In genomic region chr11:83286566-83286965, GRCm38 (mm10) we compare ENCODE assay signal across 17 mouse cellular contexts. TPM values are rescaled to one million over a fixed set of nuclear protein-coding genes. Genes with fewer than 3 reads are reported as not detected.
DNase-seq lines count a peak whose midpoint lies in the region; ATAC-seq and TF ChIP-seq lines count a peak whose summit lies in the region.
"Had no signal": no experiment of that assay in that cellular context is flagged by ENCODE, and none has a peak within 500 bp of the region (broad histone marks: within the 10 kb centered on the region; RNA-seq: fewer than 3 reads in every experiment).

Gene Slfn14 (minus strand): TSS chr11:83286726.

- no peaks in the 10 kb centered on the region for H3K36me3 ChIP-seq in stomach, embryonic 15.5 days
- no peaks in the 10 kb centered on the region for H3K36me3 ChIP-seq in stomach, postnatal 0 days (ENCODE audit: control insufficient read depth, insufficient read depth, low read length)
- peaks cover 27% of the 10 kb centered on the region for H3K36me3 ChIP-seq in liver, embryonic 13.5 days
- H3K36me3 ChIP-seq: hindbrain, embryonic 10.5 days; limb, embryonic 13.5 days; midbrain, embryonic 13.5 days had no signal

- H3K27ac ChIP-seq in stomach, embryonic 15.5 days = no peak within 1 kb of the TSS
- no peak within 1 kb of the TSS for H3K27ac ChIP-seq in stomach, postnatal 0 days (replicated peaks)
- peak within 1 kb of the TSS; percentile 97 for H3K27ac ChIP-seq in liver, embryonic 13.5 days
- H3K27ac ChIP-seq: forebrain, embryonic 13.5 days; heart, adult 2 months; hindbrain, embryonic 10.5 days; layer of hippocampus, adult 2 months; left cerebral cortex, adult 2 months; limb, embryonic 13.5 days; midbrain, embryonic 13.5 days had no signal

- TF ChIP-seq CTCF in stomach, postnatal 0 days (IDR thresholded peaks at IDR 0.05; ENCODE audit: low read depth) = no peak

- WGBS in stomach, embryonic 15.5 days = 67% methylated on average over 1 of the region's 1 CpGs
- WGBS in stomach, postnatal 0 days = 81% methylated on average over 1 of the region's 1 CpGs
- WGBS in liver, embryonic 13.5 days (ENCODE audit: insufficient replicate concordance) = 11% methylated on average over 1 of the region's 1 CpGs

- H3K4me1 ChIP-seq in stomach, embryonic 15.5 days = no peaks in the 10 kb centered on the region
- no peaks in the 10 kb centered on the region for H3K4me1 ChIP-seq in stomach, postnatal 0 days (replicated peaks; ENCODE audit: control insufficient read depth, insufficient read depth)
- peaks cover 84% of the 10 kb centered on the region for H3K4me1 ChIP-seq in liver, embryonic 13.5 days (replicated peaks)

- intact Hi-C loops in heart, postnatal 36 days (cut with DNase I) = no loop called here
- intact Hi-C loops in gastrocnemius, postnatal 36 days (cut with DNase I) = loop anchor here (10.0 kb wide), 1 partner anchor 1178 kb away; no protein-coding TSS in a partner anchor

- H3K27me3 ChIP-seq in stomach, embryonic 15.5 days (replicated peaks) = no peaks in the 10 kb centered on the region
- H3K27me3 ChIP-seq in stomach, postnatal 0 days (ENCODE audit: control insufficient read depth, insufficient read depth, low read length) = no peaks in the 10 kb centered on the region
- H3K27me3 ChIP-seq in liver, embryonic 13.5 days = peaks cover 17% of the 10 kb centered on the region
- H3K27me3 ChIP-seq: forebrain, embryonic 13.5 days; limb, embryonic 13.5 days; midbrain, embryonic 13.5 days had no signal

- no peak within 1 kb of the TSS for H3K9ac ChIP-seq in stomach, embryonic 15.5 days
- no peak within 1 kb of the TSS for H3K9ac ChIP-seq in stomach, postnatal 0 days (ENCODE audit: low read length)
- H3K9ac ChIP-seq in liver, embryonic 13.5 days = peak within 1 kb of the TSS; percentile 81
- H3K9ac ChIP-seq: forebrain, embryonic 13.5 days; limb, embryonic 13.5 days; midbrain, embryonic 13.5 days had no signal

- no peak within 1 kb of the TSS for H3K4me3 ChIP-seq in stomach, embryonic 15.5 days (replicated peaks)
- H3K4me3 ChIP-seq in stomach, postnatal 0 days (ENCODE audit: low read depth, low read length) = no peak within 1 kb of the TSS
- H3K4me3 ChIP-seq in liver, embryonic 13.5 days (replicated peaks) = peak within 1 kb of the TSS; percentile 67
- H3K4me3 ChIP-seq: forebrain, embryonic 13.5 days; heart, adult 2 months; hindbrain, embryonic 10.5 days; layer of hippocampus, adult 2 months; left cerebral cortex, adult 2 months; limb, embryonic 13.5 days; midbrain, embryonic 13.5 days had no signal

- DNase-seq in heart, adult 11 months = peak; percentile 57
- DNase-seq in heart, postnatal 36 days = no peak
- DNase-seq in stomach, postnatal 0 days (ENCODE audit: low spot score) = no peak
- peak; percentile 80 for DNase-seq in liver, embryonic 13.5 days
- no peak for DNase-seq in gastrocnemius, postnatal 36 days
- DNase-seq in kidney, postnatal 25 days = no peak
- no peak for DNase-seq in lung, postnatal 10 days
- DNase-seq: cerebellum, adult 18-20 months; heart, adult 2 months; right cerebral cortex, postnatal 25 days had no signal

- no peak for TF ChIP-seq EP300 in stomach, postnatal 0 days (optimal IDR thresholded peaks at IDR 0.05)

- peak; percentile 70; the same call in 1 of the 2 replicates for ATAC-seq in stomach, embryonic 15.5 days (ENCODE audit: insufficient read depth, low FRiP score, low read depth)
- ATAC-seq in stomach, postnatal 0 days (ENCODE audit: low FRiP score, low TSS enrichment) = no peak
- ATAC-seq in liver, embryonic 13.5 days (ENCODE audit: low read depth) = peak; percentile 92
- ATAC-seq: forebrain, embryonic 13.5 days; midbrain, embryonic 13.5 days had no signal

- no peak within 1 kb of the TSS for H3K4me2 ChIP-seq in stomach, embryonic 15.5 days
- no peak within 1 kb of the TSS for H3K4me2 ChIP-seq in stomach, postnatal 0 days (replicated peaks; ENCODE audit: low read depth)
- peak within 1 kb of the TSS; percentile 64 for H3K4me2 ChIP-seq in liver, embryonic 13.5 days
- H3K4me2 ChIP-seq: forebrain, embryonic 13.5 days; limb, embryonic 13.5 days; midbrain, embryonic 13.5 days had no signal

- H3K9me3 ChIP-seq in stomach, embryonic 15.5 days = no peaks in the 10 kb centered on the region
- no peaks in the 10 kb centered on the region for H3K9me3 ChIP-seq in stomach, postnatal 0 days (ENCODE audit: control insufficient read depth, low read length)
- no peaks in the 10 kb centered on the region for H3K9me3 ChIP-seq in liver, embryonic 13.5 days (replicated peaks)
- H3K9me3 ChIP-seq: forebrain, embryonic 13.5 days; hindbrain, embryonic 10.5 days; limb, embryonic 13.5 days; midbrain, embryonic 13.5 days had no signal

RNA-seq across cellular contexts. Expression of gene Slfn14, which starts in this region (rescaled TPM):
- under 1 TPM; 0.11 TPM for total RNA-seq in heart, postnatal 36 days (2021)
- polyA plus RNA-seq in stomach, embryonic 15.5 days (2015; fragmentation: Nextera tagmentation; extraction: Ambion mirVana) = 1.1 and 2.6 TPM in 2 replicates
- polyA plus RNA-seq in stomach, postnatal 0 days (2015; fragmentation: Nextera tagmentation; extraction: Ambion mirVana) = 0.04 TPM in 2 replicates
- polyA plus RNA-seq in liver, embryonic 13.5 days (2015; fragmentation: Nextera tagmentation; extraction: Ambion mirVana) = 21.6 and 24.7 TPM in 2 replicates
- not detected for total RNA-seq in gastrocnemius, postnatal 36 days (2021)
- total RNA-seq: layer of hippocampus, adult 2 months; left cerebral cortex, adult 2 months had no signal
- polyA plus RNA-seq: heart, adult 2 months had no signal

Comparison
In these comparisons a context has a peak if more than half of its experiments do, and no peak if none do; other contexts are left out.
1. DNase-seq: peak in heart, adult 11 months (single experiment) and liver, embryonic 13.5 days (single experiment); none in heart, postnatal 36 days (0 of 2), stomach, postnatal 0 days (single experiment), gastrocnemius, postnatal 36 days (0 of 2), kidney, postnatal 25 days (0 of 2) and lung, postnatal 10 days (single experiment).